Mouse (Mus musculus): ENCODE results near the gene Crebl2. TPM values are rescaled to one million over a fixed set of nuclear protein-coding genes. Genes with fewer than 3 reads are reported as not detected.

Crebl2 gene
- polyA plus RNA-seq (2012; ENCODE audit: low replicate concordance) = 17.8 and 30.7 TPM in 2 replicates

GRCm38 (mm10) chr6:134829786-134830700, at the start of gene Crebl2:
Gene Crebl2 (plus strand): TSS chr6:134830154.

GRCm38 (mm10) chr6:134792141-134793045, 37.6 kb upstream of the Crebl2 start, which contains the start of gene Dusp16:
Gene Dusp16 (minus strand): TSS chr6:134792625.

GRCm38 (mm10) chr6:134898095-134898965, 68.4 kb downstream of the Crebl2 start, which contains the start of gene Gpr19:
Gene Gpr19 (minus strand): TSS chr6:134898578.

Other genes starting within 250 kb of the Crebl2 start
- gene Mansc1, start 197.7 kb upstream of the Crebl2 start, polyA plus RNA-seq (2012; ENCODE audit: low replicate concordance) = 0.71 and 0.73 TPM in 2 replicates
- 11.7 and 20.6 TPM in 2 replicates for gene Borcs5, start 190.6 kb upstream of the Crebl2 start, polyA plus RNA-seq (2012; ENCODE audit: low replicate concordance)
- 3.4 and 5.8 TPM in 2 replicates for gene Dusp16, start 37.5 kb upstream of the Crebl2 start, polyA plus RNA-seq (2012; ENCODE audit: low replicate concordance)
- gene Gpr19, start 68.4 kb downstream of the Crebl2 start, polyA plus RNA-seq (2012; ENCODE audit: low replicate concordance) = 4.3 and 4.7 TPM in 2 replicates
- gene Cdkn1b, start 90.2 kb downstream of the Crebl2 start, polyA plus RNA-seq (2012; ENCODE audit: low replicate concordance) = 112 and 188 TPM in 2 replicates
- gene Apold1, start 151.6 kb downstream of the Crebl2 start, polyA plus RNA-seq (2012; ENCODE audit: low replicate concordance) = not detected in 2 replicates
- 3.4 and 8.0 TPM in 2 replicates for gene Ddx47, start 181.5 kb downstream of the Crebl2 start, polyA plus RNA-seq (2012; ENCODE audit: low replicate concordance)
- 0.06 TPM in 1 of 2 replicates, not detected in the other for gene Gprc5a, start 235.5 kb downstream of the Crebl2 start, polyA plus RNA-seq (2012; ENCODE audit: low replicate concordance)